Mouse (Mus musculus) frontal cortex, postnatal 25 days (tissue): ENCODE measurements around the gene Rsph14.

ENCODE experiments used
- DNase-seq, 2 experiments: peaks; one replicate each; pipeline ENCODE4 v3.0.0; 2022; ENCODE audit warnings: low spot score in 2 of 2

The Rsph14 gene

DNA sequence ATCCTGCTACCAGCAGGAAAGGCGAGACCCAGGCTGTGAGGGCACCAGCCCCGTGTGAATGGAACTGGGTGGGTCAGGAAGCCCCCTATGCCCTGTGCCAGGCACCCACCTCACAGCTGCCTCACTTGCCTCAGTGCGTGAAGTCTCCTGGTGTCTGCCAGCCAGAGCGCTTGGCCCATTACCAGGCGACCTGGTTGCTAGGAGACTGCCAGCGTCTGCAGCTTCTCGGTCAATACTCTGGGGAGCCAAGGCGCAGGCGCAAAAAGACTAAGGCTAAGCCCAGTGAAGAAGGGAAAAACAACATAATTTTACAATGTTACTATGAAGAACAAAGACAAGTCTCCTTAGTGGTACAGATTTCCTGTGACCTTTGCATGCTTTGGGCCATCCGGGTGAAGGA lies at the start of gene Rsph14:
Gene Rsph14 (minus strand): TSS at position 192 of the 400 bp plus-strand sequence.
- DNase-seq, result peak; percentile 44 to 74

DNA sequence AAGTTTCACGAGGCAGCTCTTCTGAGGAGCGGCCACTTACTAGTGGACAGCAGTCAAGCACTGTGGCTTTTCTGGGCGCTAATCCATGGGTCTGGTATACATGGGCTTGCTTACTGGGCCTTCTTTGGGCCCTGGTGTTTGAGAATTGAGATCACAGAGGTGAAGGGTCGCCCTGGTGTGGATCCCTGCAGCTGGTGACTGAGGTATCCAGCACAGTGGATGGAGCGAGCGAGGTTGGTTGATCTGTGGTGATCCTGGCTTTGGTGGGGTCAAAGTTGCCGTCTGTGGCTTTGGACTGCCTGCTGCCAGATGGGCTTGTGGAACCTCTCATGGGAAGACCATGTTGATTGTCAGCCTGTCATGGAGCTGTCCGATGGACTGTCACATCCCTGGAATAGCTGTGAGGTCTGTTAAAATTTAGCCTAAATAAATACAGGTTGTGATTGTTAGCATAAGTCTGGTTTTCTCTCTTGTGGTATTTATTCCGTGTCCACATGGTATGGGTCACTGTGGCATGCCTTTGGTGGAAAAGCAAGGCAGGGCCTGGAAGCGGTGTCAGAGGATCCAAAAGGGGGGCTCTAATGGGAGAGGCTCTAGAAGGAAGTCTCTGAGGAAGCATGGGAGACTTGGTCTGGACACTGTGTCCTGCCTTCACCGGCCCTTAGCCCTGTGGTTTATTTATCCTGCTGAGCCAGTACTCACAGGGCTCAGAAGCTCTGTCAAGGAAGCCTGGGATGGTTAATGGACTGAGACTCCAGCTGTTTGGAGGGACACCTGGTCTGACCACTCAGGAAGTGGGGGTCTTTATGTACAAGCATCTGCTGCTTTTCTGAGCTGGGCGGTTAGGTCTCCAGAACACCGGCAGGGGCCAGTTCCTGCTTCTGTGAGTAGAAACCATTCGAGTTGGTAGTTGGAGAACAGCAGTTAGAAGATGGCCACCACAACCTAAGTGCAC lies 46.1 kb upstream of the Rsph14 start:
- DNase-seq, result no peak

DNA sequence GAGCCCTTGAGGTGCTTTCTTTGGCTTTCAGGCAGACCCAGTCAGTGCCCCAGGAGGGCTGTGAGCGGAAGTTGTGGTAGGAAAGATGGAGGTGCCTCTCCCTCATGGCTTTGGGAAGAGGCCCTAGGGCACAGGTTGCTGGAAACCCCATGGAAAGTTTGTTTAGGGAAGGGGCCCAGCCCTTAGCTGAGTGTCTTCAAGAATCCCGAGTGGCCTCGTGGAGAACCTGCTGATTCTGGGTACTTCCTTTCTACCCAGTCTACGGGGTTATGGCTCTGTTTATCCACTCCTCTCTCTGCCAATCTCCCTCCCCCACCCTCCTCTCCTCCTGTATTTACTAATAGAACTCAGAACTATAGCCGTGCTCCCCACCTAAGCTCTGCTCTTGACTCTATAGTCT lies 43.3 kb upstream of the Rsph14 start:
- DNase-seq, result no peak

DNA sequence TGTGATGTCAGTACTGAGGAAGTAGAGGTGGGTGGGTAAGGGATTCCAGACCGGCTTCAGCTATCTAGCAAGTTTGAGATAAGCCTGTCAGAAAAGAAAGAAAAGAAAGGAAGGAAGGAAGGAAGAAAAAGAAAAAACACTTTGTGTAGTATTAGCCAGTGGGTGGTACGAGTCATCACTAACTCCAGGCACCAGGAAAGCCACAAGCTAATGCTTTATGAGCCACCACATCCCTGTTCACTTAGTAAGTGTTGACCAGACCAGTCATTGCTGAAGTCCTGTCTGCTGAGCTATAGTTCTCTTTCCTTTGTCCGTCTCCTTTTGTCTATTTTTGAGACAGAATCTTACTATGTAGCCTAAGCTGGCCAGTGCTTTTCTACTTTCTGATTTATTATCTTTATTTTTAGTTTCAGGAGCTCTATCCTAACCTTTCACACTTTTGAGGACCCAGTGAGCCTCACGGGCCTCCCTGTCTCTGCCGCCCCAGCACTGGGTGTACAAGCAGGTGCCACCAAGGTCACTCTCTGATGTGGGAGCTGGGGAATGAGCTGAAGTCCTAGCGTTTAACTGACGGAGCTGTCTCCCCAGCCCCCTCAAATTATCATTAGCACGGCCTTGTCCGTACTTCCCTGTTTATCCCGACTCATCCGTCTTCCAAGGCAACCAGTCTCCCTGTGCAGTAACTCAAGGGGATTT lies 38.0 kb upstream of the Rsph14 start:
- no peak for DNase-seq

DNA sequence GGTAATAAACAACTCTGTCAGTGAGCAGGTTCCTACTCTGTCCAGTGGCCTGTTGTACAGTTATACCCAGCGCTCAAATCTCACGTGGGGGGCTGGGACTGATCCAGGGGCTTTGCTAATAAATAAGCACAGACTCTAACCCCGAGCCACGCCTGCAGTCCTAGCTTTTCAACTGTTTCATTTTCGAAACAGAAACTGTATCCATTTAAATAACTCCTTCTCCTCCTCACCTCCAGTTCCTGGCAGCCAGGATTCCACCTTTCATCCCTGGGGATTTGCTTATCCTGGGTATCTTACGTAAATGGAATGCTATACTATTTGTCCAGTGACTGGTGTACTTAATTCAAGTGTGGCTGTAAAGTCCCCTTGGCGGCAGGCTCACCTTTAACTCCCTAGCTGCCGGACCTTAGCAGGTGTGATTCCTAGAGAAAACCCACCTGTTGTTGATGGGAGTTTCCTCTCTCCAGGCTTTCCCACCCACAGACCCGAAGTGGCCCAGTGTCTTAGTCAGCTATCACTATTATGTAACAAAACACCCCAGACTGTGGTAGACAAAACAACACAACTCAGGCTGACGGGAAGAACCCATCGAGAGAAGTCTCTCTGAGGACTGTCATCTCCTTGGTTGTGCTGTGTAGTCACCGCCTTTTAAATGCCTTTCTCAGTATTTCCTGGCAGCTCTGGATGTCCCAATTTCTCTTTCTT lies 36.4 kb upstream of the Rsph14 start:
- no peak for DNase-seq

DNA sequence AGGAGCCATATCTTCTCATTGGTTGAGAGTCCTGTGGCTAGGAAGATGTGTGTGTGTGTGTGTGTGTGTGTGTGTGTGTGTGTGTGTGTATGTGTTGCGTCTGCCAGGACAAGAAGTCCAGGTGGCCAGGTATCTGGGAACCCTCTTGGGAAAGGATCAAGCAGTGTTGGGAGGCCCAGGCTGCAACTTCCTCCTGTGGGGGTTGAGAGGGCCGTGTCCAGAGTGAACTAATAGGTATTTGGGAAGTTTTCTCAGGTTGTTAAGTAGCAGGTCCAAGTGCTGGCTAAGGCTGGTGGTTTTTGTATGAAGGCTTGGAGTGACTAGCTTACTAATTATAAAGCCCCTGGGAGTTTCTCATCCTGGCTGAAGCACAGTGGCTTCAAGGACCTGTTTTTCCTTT lies 35.7 kb upstream of the Rsph14 start:
- DNase-seq, result no peak

DNA sequence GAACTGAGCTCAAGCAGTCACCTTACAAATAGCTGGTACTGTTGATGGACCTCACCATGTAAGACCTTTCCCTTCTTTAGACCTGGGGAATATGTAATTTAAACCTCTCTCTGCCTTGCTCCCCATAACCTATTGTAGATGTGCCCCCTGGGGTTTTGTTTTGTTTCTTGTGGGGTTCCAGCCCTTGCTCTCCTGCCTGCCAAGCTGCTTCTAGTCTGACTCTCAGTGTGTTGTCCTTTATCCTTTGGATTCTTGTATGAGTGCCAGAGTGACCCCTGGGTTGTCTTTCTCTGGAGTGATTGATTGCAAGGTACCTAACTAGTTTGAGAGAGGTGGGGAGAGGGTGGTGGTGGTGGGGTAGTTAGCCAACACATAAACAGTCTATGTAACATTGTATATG lies 35.1 kb upstream of the Rsph14 start:
- no peak for DNase-seq

DNA sequence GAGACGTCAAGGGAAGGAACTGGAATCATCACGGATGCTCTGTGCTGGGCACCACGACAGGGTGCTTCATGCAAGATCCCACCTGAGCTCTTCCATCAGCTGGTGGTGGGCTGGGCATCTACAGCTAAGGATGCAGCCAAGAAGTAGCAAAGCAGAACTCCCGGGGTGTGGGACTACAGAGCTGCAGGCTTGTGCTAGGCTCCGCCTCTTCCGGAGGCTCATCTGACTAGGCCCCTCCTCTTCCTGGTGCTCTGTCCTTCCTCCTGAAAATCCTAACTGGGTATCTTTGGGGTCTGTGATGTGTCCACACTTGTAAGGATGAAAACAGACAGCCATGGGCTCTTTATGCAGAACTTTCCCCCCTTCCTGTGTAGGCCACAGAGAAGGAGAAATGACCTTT lies 33.3 kb upstream of the Rsph14 start:
- no peak for DNase-seq

DNA sequence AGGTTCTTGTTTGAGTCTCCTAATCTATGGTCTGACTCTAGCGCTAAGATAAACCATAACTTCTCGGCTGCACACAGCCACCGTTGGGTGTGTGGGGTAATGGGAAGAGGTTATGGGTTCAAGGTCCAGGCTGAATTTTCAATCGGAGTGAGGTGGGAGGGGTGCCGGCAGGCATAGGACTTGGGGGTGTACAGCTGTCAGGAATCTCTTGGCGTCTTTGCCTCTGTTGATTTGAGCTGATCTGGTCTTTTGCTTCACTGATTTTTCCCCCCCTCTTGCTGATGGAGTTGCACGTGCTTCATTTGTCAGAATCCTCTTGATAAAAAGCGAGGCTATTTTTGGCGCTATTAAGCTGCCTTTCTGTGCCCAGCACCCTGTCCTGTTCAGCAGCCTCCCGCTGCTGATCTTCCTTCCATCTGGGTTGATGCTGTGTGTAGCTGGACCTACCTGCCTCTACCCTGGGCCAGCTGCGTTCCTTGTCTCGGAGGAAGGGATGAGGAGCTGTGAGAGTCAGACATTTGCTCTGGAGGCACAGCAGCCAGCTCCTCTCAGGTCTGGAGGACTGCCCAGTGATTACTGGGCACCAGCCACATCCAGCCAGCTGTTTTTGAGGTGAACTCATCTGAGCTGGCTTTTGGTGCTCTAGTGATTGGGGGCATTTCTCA lies 31.0 kb upstream of the Rsph14 start:
- DNase-seq, result no peak

DNA sequence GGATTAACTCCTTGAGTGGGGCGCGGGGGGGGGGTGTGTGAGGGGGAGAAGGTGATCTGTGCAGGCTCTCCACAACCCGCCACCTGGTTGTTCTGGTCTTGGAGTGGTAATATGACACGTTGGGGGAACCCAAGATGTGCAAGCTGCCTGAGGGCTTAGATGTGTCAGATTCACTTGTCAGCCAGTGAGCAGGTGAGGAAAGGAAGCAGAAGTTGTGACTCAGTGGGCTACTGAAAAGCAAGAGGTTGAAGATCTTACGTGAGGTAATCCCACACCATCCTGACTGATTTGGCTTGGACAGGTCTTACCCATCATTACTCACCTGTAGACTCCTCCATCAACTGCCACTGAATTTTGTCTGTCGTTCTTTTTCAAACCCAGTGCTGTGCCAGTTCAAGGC lies 30.2 kb upstream of the Rsph14 start:
- no peak for DNase-seq

DNA sequence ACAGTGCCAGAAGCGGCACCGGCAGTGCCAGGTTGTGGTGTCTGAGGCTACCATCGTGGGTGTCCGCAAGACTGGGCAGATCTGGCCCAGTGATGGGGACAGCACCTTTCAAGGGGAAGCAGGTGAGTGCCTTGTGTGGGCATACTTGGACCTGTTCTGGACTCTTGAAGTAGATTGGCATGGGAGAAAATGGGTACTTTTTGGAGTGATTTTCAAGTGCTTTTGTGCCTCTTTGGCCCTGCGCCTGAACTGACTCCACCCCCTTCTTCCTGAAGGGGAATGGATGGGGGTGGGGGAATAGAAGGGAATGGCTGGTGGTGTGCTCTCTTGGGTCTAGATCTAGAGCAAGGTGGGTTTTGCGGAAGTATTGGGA lies 29.8 kb upstream of the Rsph14 start:
- no peak for DNase-seq

DNA sequence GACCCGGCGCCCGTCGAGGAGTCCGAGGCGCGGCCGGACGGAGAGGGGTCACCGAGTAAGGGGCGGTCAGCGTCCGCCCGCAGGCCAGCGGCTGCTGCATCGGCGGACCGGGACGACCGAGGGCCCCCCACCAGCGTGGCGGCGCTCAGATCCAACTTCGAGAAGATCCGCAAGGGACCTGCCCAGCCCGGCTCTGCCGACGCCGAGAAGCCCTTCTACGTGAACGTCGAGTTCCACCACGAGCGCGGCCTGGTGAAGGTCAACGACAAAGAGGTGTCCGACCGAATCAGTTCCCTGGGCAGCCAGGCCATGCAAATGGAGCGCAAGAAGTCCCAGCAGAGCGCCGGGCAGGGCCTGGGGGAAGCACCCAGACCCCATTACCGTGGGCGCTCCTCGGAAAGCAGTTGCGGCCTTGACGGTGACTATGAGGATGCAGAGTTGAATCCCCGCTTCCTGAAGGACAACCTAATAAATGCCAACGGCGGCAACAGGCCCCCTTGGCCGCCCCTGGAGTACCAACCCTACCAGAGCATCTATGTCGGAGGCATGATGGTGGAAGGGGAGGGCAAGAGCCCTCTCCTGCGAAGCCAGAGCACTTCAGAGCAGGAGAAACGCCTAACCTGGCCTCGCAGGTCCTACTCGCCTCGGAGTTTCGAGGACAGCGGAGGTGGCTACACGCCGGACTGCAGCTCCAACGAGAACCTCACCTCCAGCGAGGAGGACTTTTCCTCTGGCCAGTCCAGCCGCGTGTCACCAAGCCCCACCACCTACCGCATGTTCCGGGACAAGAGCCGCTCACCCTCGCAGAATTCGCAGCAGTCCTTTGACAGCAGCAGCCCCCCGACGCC lies 29.2 kb upstream of the Rsph14 start:
- no peak for DNase-seq

DNA sequence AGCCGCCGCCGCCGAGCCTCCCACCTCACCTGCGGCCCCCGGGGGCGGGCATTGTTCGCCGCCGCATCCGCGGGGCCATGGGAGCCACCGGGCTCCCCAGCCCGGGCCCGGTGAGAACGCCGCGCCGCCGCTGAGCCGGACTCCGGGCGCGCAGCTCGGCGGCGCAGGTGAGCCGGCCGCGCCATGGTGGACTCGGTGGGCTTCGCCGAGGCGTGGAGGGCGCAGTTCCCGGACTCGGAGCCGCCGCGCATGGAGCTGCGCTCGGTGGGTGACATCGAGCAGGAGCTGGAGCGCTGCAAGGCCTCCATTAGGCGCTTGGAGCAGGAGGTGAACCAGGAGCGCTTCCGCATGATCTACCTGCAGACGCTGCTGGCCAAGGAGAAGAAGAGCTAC lies 28.5 kb upstream of the Rsph14 start:
- no peak for DNase-seq

DNA sequence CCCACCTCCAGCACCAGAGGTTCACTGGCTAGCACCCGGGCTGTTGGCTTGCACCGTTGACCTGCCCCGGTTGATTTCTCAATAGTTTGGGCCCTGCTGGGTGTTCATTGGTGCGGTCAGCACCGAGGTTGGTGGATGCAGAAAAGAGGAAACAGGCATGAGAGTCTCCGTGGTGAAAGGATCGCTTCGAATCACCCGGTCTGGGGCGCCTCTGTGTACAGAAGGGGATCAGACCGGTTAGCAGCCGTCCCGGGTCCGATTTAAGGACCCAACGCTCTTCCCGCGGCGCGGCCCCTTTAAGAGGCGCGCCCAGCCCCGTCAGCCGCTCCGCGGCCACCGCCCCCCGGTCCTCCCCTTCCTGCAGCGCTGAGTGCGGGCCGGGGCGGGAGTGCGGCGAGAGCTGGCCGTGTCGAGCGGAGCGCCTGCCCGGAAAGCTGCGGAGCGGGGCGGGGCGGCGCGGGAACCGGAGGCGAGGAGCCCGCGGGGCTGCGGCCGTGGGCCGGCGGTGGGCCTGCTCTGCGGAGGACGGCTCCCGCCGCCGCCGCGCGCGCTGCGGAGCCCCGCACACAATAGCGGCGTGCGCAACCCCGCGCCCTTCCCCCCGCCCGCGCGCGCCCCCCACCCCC lies 27.9 kb upstream of the Rsph14 start, which contains the start of gene Bcr:
Gene Bcr (plus strand): TSS at position 376 of the 626 bp plus-strand sequence.
- DNase-seq, result peak; percentile 56 to 66

DNA sequence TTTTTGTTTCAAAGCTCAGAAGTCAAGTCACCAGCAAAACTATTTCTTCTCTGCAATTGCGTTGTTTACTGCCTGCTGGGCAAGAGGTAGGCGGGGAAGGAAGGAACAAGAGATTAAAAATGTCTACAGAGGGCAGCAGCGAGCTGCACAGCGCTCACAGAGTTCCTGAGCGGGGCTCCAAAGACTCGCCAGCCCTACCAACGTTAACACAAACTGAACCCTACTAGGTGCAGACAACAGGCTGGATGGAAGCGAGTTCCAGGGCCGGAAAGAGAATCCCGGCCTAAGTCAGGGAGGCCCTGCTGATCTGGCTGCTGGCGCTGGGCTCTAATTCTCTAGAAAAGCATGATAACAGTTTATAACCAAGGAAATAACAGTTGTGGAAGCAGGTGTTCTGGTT lies 27.0 kb upstream of the Rsph14 start:
- peak in 1 of 2 experiments; percentile 62 for DNase-seq

DNA sequence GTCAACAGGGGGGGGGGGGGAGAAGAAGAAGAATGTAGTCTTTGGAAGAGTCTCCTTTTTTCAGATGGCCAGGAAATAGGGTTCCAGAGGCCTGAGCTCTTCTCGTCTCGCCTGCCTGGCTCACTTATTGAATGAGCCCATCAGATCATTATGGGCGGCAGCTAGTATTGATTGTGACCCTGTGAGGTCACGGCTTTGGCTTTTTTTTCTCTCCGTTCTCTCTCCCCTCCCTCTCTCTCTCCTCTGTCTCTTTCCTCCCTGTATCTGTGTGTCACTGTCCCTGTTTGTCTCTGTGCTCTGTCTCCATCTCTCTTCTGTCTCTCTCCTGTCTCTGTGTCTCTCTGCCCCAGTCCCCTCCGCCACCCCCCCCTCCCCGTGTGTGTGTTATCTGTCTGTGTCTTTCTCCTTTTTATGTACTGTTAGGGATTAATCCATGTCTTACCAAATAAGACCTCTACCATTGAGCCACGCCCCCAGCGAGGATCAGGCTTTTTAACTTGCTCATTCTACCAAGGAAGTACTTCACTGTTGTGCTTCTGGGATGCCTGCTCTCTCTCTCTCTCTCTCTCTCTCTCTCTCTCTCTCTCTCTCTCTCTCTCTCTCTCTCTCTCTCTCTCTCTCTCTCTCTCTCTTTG lies 26.5 kb upstream of the Rsph14 start:
- no peak for DNase-seq

DNA sequence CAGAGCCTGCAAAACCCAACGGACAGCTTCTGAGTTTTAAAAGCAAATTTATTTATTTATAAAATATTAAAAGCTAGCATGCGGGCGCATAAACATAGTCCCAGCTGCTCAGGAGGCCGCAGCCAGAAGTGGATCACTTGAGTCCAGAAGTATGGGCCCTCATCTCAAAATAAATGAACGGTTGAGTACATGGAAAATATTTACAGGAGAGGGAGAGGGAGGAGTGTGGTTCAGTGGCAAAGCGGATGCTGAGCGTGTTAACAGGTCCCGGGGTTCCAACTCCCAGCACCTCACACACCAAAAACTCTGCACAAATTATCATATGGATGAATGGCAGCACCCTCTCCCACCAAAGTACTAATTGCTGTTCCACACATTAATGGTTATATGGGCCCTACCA lies 25.9 kb upstream of the Rsph14 start:
- DNase-seq, result no peak

DNA sequence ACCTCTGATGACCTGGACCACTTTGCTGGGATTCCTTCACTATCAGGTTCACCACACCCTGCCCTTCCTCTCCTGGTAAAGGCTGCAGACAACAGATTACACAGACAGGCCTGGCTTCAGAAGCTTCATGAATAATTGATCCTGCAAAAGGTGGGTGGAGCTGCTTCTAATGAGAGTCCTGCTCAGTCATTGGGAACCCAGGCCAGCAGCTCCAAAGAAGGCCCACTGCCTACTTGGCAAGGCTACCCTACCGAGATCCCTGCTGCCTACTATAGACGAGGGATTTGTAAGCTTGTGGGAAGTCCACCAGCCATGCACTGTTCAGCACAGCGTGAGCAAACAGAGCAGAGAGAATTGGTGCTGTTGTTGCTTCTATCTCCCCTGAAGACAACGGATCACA lies 23.9 kb upstream of the Rsph14 start:
- no peak for DNase-seq

DNA sequence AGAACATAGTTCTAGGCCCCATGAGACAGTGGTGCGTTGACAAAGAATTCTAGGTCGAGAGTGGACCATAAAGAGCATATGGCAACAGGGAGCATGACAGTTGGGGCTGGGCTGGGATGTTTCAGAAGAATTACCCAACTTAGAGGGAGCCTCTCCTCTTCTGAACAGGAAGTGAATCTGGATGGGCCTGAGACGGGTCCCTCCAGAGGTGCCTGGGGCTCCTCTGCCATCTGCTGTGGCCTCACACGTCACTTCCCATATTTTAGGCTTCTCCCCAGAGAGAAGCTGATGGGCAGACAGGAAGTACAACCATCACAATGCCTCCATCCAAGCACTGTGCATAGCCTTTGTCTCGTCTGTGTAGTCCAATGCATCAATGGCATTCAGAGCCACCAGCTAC lies 23.3 kb upstream of the Rsph14 start:
- DNase-seq, result no peak

DNA sequence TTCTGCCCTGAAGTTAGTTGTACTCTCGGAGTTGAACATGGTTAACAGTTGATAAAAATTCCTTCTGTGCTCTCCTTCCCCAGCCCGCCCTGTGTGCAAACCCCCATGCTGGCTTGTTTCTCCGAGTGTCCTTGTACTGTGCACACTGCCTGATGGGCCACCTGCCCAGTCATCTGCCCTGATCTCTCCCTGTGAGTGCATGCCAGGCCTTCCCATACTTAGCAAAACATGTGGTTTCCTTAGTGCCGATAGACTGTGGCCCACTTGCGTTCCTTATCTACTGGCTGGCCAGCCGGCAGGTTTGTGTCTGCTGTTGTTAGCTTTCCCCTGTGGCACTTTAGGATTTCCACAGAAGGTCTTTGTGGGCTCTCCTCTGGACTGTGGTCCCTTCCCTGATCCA lies 21.7 kb upstream of the Rsph14 start:
- no peak for DNase-seq
